Mouse (Mus musculus): ENCODE results near the gene Traf3ip1. TPM values are rescaled to one million over a fixed set of nuclear protein-coding genes. Genes with fewer than 3 reads are reported as not detected.

The Traf3ip1 gene
- polyA plus RNA-seq, 1 experiment from 2014 or later = 10.8 TPM

- Histone ChIP-seq H3K9me3 (replicated peaks; ENCODE audit: control insufficient read depth, low read length, poor library complexity, severe bottlenecking) (no peaks in the 10 kb centered on the region), H3K4me3 (ENCODE audit: low read depth, low read length) (no peak overlapping the region), H3K27ac (ENCODE audit: low read length) (no peak overlapping the region), H3K36me3 (ENCODE audit: control insufficient read depth, insufficient read depth, low read length) (no peaks in the 10 kb centered on the region), H3K4me1 (ENCODE audit: control insufficient read depth, insufficient read depth, low read length) (no peaks in the 10 kb centered on the region), H3K9ac (ENCODE audit: low read depth, low read length) (no peak overlapping the region), H3K4me2 (ENCODE audit: low read length) (no peak overlapping the region), H3K27me3 (ENCODE audit: control insufficient read depth, insufficient read depth, low read depth, low read length) (no peaks in the 10 kb centered on the region)
- no peak for ATAC-seq
- WGBS = 87% methylated on average over 10 of the region's 10 CpGs
Measured at GRCm38 (mm10) chr1:91572458-91572857, 78.0 kb downstream of the Traf3ip1 start.

- H3K27me3 ChIP-seq (ENCODE audit: control insufficient read depth, insufficient read depth, low read depth, low read length) = no peaks in the 10 kb centered on the region
- no peak overlapping the region for H3K27ac ChIP-seq (ENCODE audit: low read length)
- no peak overlapping the region for H3K4me3 ChIP-seq (ENCODE audit: low read depth, low read length)
- no peaks in the 10 kb centered on the region for H3K36me3 ChIP-seq (ENCODE audit: control insufficient read depth, insufficient read depth, low read length)
- no peaks in the 10 kb centered on the region for H3K4me1 ChIP-seq (ENCODE audit: control insufficient read depth, insufficient read depth, low read length)
- H3K4me2 ChIP-seq (ENCODE audit: low read length) = no peak overlapping the region
- no peak overlapping the region for H3K9ac ChIP-seq (ENCODE audit: low read depth, low read length)
- no peak for ATAC-seq
- H3K9me3 ChIP-seq (replicated peaks; ENCODE audit: control insufficient read depth, low read length, poor library complexity, severe bottlenecking) = no peaks in the 10 kb centered on the region
- 71% methylated on average over 3 of the region's 3 CpGs for WGBS
Measured at GRCm38 (mm10) chr1:91574208-91574607, 79.8 kb downstream of the Traf3ip1 start.

GRCm38 (mm10) chr1:91577883-91578517, 83.6 kb downstream of the Traf3ip1 start:
- no peak for ATAC-seq
- Histone ChIP-seq H3K27ac (ENCODE audit: low read length) (no peak overlapping the region), H3K4me3 (ENCODE audit: low read depth, low read length) (no peak overlapping the region), H3K4me1 (ENCODE audit: control insufficient read depth, insufficient read depth, low read length) (no peaks in the 10 kb centered on the region), H3K27me3 (ENCODE audit: control insufficient read depth, insufficient read depth, low read depth, low read length) (no peaks in the 10 kb centered on the region), H3K9me3 (replicated peaks; ENCODE audit: control insufficient read depth, low read length, poor library complexity, severe bottlenecking) (no peaks in the 10 kb centered on the region), H3K4me2 (ENCODE audit: low read length) (no peak overlapping the region), H3K9ac (ENCODE audit: low read depth, low read length) (no peak overlapping the region), H3K36me3 (ENCODE audit: control insufficient read depth, insufficient read depth, low read length) (no peaks in the 10 kb centered on the region)
- WGBS = 79% methylated on average over 7 of the region's 7 CpGs

Other genes with a start within 250 kb of the Traf3ip1 start
- gene Ube2f, start 244.3 kb upstream of the Traf3ip1 start, polyA plus RNA-seq (2015; fragmentation: Nextera tagmentation; extraction: Ambion mirVana) = 57.0 and 59.6 TPM in 2 replicates
- 11.2 and 12.1 TPM in 2 replicates for gene Scly, start 196.3 kb upstream of the Traf3ip1 start, polyA plus RNA-seq (2015; fragmentation: Nextera tagmentation; extraction: Ambion mirVana)
- 0.04 and 0.13 TPM in 2 replicates for gene Espnl, start 172.6 kb upstream of the Traf3ip1 start, polyA plus RNA-seq (2015; fragmentation: Nextera tagmentation; extraction: Ambion mirVana)
- gene Klhl30, start 143.6 kb upstream of the Traf3ip1 start, polyA plus RNA-seq (2015; fragmentation: Nextera tagmentation; extraction: Ambion mirVana) = 0.11 and 0.13 TPM in 2 replicates
- 0.18 and 0.25 TPM in 2 replicates for gene Erfe, start 128.2 kb upstream of the Traf3ip1 start, polyA plus RNA-seq (2015; fragmentation: Nextera tagmentation; extraction: Ambion mirVana)
- 141 and 143 TPM in 2 replicates for gene Ilkap, start 95.8 kb upstream of the Traf3ip1 start, polyA plus RNA-seq (2015; fragmentation: Nextera tagmentation; extraction: Ambion mirVana)
- 153 and 173 TPM in 2 replicates for gene Hes6, start 80.6 kb upstream of the Traf3ip1 start, polyA plus RNA-seq (2015; fragmentation: Nextera tagmentation; extraction: Ambion mirVana)
- gene Per2, start 35.3 kb upstream of the Traf3ip1 start, polyA plus RNA-seq (2015; fragmentation: Nextera tagmentation; extraction: Ambion mirVana) = 4.5 and 5.1 TPM in 2 replicates
- gene Asb1, start 45.9 kb downstream of the Traf3ip1 start, polyA plus RNA-seq (2015; fragmentation: Nextera tagmentation; extraction: Ambion mirVana) = 10.0 and 11.0 TPM in 2 replicates